Mouse (Mus musculus) spleen, adult 2 months (tissue): ENCODE results near the gene Gm20661. TPM values are rescaled to one million over a fixed set of nuclear protein-coding genes. Genes with fewer than 3 reads are reported as not detected.

Source experiments
- DNase-seq, 2 experiments: peaks; one replicate each; pipeline versions ENCODE4 v3.0.0 to v3.0.0-alpha.2; 2012 to 2021; ENCODE audit warnings: low spot score in 2 of 2, low read depth in 1 of 2
- H3K27ac ChIP-seq: fragments of 200-500 bp; 2 replicates; pipeline ENCODE4 v1.5.1; 2012; ENCODE audit warnings: low read length, inconsistent platforms; ENCODE audit not compliant: insufficient read depth
- H3K27me3 ChIP-seq: fragments of 200-500 bp; 2 replicates; pipeline ENCODE4 v1.6.1; 2012; ENCODE audit warnings: mild to moderate bottlenecking, moderate library complexity, low read length, inconsistent platforms; ENCODE audit not compliant: control insufficient read depth, insufficient read depth
- H3K36me3 ChIP-seq: fragments of 200-500 bp; 2 replicates; pipeline ENCODE4 v1.6.1; 2012; ENCODE audit warnings: mild to moderate bottlenecking, low read length, inconsistent platforms; ENCODE audit not compliant: control insufficient read depth, insufficient read depth
- H3K4me1 ChIP-seq: fragments of 200-500 bp; 2 replicates; pipeline ENCODE4 v1.6.1; 2011; ENCODE audit warnings: inconsistent platforms; ENCODE audit not compliant: control insufficient read depth, insufficient read depth, insufficient read length
- H3K4me3 ChIP-seq: fragments of 200-500 bp; 2 replicates; pipeline ENCODE4 v1.5.1; 2011; ENCODE audit warnings: mild to moderate bottlenecking, inconsistent platforms; ENCODE audit not compliant: insufficient read depth, insufficient read length; ENCODE audit errors: extremely low read depth
- CTCF ChIP-seq: fragments of 200-500 bp; IDR thresholded peaks from 2 replicates; pipeline ENCODE4 v1.5.1; 2011; ENCODE audit warnings: mild to moderate bottlenecking, inconsistent platforms; ENCODE audit not compliant: insufficient read depth, insufficient read length, insufficient replicate concordance; ENCODE audit errors: extremely low read depth
- POLR2A ChIP-seq: fragments of 200-500 bp; IDR thresholded peaks from 2 replicates; pipeline ENCODE4 v1.6.1; 2011; ENCODE audit warnings: low read depth, low read length, inconsistent platforms
- WGBS: fragments of 180-500 bp; shearing (Covaris S2); methylation state at CpG from one replicate; pipeline ENCODE4 v1.1.7; 2018; 5-methylcytosine and 5-hydroxymethylcytosine counted together
- polyA plus RNA-seq: library from polyadenylated mRNA; depleted of rRNA; stranded (reverse); fragments of >200 nt; gene quantifications from 2 replicates; pipeline ENCODE4 v1.2.3, GENCODE M21; 2012

The Gm20661 gene
- polyA plus RNA-seq, 1 experiment: 0.18 TPM

DNA sequence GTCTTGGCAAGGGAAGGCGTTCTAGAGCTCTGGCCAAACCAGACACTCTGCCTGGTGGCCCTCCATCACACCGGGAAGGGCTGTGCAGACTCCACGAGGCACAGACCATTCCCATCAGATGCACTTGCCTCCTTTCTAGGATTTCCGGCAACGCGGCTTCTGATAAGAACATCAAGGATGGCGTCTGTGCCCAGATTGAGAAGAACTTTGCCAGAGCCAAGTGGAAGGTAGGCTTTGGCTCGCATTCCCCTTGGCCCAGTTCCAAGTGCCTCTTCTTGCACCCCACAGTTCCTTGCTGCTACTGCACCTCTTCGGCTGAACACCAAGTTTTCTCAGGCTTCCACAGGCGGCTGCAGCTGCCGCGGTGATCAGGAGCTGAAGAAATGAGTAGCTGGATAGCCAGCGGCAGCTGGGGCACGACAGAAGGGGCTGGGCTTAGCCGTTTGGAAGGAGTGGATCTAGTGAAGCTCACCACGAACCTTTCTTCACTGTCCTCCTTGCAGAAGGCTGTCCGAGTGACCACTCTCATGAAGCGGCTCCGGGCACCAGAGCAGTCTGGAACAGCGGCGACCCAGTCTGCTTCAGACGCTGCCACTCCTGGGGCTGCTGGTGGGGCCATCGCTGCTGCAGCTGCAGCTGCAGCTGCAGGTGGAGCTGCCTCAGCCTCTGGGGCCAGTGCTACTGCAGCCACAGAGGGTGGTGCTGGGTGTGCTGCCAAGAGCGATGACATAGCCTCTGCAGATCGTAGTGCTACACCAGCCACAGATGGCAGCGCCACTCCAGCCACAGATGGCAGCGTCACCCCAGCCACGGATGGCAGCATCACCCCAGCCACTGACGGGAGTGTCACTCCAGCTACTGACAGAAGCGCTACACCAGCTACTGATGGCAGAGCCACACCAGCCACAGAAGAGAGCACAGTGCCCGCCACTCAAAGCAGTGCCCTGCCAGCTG is 35.3 kb upstream of the Gm20661 start:
- no peak for DNase-seq
- Histone ChIP-seq H3K4me1 (no peaks in the 10 kb centered on the region; the same call in 1 of the 2 replicates), H3K4me3 (no peak overlapping the region), H3K27me3 (no peaks in the 10 kb centered on the region), H3K36me3 (no peaks in the 10 kb centered on the region), H3K27ac (no peak overlapping the region)
- TF ChIP-seq CTCF: no peak
- no peak for TF ChIP-seq POLR2A
- 87% methylated on average over 31 of the region's 31 CpGs for WGBS

DNA sequence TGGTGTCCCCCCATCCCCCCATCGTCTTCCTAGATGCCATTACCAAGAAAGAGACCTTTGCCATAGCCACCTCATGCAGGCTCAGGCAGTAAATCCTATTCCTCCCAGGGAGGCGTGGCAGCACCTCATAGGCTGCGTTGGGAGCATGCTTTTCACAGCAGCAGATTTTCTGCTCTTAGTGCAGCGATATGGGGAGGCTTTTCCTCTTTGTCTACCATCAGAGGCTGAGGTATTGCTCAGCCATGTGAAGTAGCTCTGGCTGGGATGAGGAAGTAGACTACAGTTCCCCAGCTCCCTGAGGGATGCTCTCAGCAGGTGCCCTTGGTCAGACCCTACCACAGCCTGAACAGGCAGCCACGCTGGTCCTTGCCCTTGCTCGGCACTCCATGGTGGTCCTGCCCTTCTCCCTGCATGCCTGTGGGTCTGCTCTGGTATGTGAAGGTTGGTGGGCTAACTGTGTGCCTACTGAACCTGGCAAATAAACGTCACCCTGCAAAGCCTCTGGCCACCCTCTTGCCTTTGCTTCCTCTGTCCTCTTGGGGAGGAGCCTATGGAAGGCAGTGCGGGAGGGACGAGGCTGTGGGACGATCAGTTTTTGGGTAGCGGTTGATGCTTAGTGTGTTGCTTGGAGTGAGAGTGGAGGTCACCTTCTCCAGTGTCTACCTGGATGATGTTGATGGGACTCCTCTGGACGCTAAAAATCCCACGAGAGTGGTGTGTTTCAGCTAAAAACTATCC is 33.5 kb upstream of the Gm20661 start:
- no peak for DNase-seq
- H3K4me1 ChIP-seq: no peaks in the 10 kb centered on the region; the same call in 1 of the 2 replicates
- H3K27me3 ChIP-seq: no peaks in the 10 kb centered on the region
- H3K4me3 ChIP-seq: no peak overlapping the region
- 69% methylated on average over 13 of the region's 13 CpGs for WGBS
- H3K27ac ChIP-seq: no peak overlapping the region
- TF ChIP-seq CTCF: no peak
- no peak for TF ChIP-seq POLR2A
- H3K36me3 ChIP-seq: no peaks in the 10 kb centered on the region

DNA sequence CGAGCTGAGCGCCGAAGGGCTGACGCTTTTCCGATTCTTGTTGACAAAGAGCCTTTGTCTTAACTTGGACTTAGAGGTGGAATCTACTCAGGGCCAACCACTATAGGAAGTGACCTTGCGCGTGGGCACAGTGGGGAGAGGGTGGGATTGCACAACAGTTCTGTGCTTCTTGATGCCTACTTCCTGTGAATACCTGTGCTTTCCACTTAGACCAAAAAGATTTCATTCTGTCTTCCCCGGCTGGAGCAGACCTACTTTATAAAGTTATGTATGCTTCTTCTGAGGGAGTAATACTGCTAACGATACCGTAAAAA is 33.0 kb upstream of the Gm20661 start, which contains the start of gene Traip:
Gene Traip (plus strand): TSS at position 215 of the 314 bp plus-strand sequence.
- WGBS: 76% methylated on average over 10 of the region's 10 CpGs
- Histone ChIP-seq H3K27ac (peak within 1 kb of the TSS; percentile 14), H3K27me3 (no peaks in the 10 kb centered on the region), H3K36me3 (no peaks in the 10 kb centered on the region), H3K4me3 (peak within 1 kb of the TSS; percentile 66), H3K4me1 (no peaks in the 10 kb centered on the region; the same call in 1 of the 2 replicates)
- DNase-seq: no peak
- TF ChIP-seq POLR2A (no peak), CTCF (no peak)

DNA sequence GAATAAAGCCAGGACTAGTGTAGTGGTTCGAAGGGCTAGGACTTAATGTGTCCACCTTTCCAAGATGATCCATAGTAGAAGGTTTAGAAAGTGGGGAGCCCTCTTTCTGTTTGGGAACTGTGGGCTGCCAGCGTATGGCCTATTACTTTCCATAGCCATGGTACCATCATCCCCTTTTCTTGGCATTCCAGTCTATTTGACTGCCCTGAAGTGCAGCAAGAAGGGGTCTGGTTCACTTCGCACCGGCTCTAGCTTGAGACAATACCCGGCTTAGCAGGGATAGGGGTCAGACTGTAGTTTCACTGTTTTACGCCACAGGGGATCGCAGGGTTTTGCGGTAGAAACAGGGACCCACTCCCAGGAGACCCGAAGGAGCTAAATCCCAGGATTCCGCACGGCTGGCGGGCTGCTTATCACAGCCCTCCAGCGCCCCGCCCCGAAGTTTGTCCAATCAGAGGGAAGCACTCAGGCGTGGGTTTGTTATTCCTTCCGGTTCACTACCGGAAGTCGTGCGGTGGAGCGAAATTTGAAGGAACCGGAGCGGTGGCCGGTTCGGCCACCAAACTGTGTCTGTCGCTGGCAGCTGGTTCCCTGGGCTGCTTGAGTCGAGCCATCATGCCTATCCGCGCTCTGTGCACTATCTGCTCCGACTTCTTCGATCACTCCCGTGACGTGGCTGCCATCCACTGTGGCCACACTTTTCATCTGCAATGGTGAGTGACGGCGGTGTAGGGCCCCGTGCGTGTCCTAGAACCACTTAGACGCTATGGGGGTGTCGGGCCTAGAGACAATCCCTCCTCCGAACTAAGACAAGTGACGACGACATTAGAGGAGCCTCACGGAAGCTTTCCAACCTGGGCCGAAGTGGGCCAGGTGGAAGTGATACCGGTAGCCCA is 32.1 kb upstream of the Gm20661 start:
- TF ChIP-seq POLR2A (no peak; the same call in 1 of the 2 replicates), CTCF (no peak)
- DNase-seq: peak; percentile 57 to 84
- 11% methylated on average over 45 of the region's 45 CpGs for WGBS
- Histone ChIP-seq H3K27ac (peak overlapping the region; percentile 14), H3K36me3 (no peaks in the 10 kb centered on the region), H3K4me1 (no peaks in the 10 kb centered on the region; the same call in 1 of the 2 replicates), H3K27me3 (no peaks in the 10 kb centered on the region), H3K4me3 (peak overlapping the region; percentile 66)

DNA sequence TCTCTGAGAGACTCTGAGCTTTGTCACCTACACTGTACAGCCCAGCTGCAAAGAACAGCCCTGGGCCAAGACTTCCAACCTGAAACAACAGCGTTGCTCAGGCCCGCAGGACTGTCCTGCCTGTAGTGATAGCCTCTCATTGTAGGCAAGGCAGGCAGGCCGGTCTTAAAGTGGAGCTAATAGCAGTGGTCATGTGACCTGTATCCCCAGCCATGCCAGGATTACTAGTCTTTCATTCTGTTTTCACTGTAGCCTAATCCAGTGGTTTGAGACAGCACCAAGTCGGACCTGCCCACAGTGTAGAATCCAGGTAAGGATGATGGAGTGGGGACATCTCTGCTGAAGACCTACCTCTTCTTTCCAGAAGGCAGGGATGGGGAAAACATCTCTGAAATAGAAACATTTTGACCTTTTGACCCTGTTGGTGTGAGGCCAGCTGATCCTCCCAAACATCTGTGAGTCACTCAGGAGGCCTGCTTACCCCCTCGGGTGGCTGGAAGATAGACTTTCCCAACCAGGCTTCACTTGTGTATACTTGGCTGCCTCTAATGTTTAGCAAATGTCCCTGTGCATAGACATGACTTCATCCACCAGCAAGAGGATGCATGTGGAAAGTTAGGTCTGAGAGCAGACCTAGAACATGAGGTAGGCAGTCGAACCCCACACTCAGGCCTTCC is 27.1 kb upstream of the Gm20661 start:
- no peak for DNase-seq
- TF ChIP-seq CTCF (no peak), POLR2A (no peak)

DNA sequence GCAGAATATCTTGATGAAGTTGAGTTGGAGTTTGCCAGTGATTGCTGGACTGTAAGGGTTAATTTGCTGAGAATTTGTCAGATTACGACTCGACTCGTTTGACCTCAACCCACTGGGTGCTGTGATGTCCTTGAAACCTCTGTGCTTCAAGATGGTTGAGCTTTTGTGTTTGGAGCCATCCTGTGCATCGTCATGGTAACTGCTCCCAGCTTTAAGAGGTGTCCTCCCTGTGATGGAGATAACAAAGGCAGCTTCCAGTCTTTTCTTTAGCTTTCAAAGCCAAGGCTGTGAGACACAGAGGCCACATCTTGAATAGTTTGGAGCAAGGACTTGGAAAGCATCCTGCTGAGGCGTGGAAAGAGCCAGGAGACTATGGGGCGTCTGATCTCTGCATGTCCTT is 25.7 kb upstream of the Gm20661 start:
- H3K27ac ChIP-seq: no peak overlapping the region
- 0 out of 2 replicates have a peak, but pooled peaks cover 2% of the 10 kb centered on the region for H3K36me3 ChIP-seq
- no peaks in the 10 kb centered on the region for H3K4me1 ChIP-seq
- H3K27me3 ChIP-seq: no peaks in the 10 kb centered on the region
- WGBS: 82% methylated on average over 6 of the region's 6 CpGs
- TF ChIP-seq POLR2A (no peak), CTCF (no peak)
- DNase-seq: no peak
- no peak overlapping the region for H3K4me3 ChIP-seq

More for the DNA sequence above, 27.1 kb upstream of the Gm20661 start:
- 91% methylated on average over 6 of the region's 6 CpGs for WGBS
- Histone ChIP-seq H3K27me3 (no peaks in the 10 kb centered on the region), H3K4me3 (no peak overlapping the region), H3K27ac (no peak overlapping the region), H3K4me1 (no peaks in the 10 kb centered on the region), H3K36me3 (0 out of 2 replicates have a peak, but pooled peaks cover 2% of the 10 kb centered on the region)
